Mouse (Mus musculus) thymus, adult 2 months (tissue): ENCODE results near the gene Csk. TPM values are rescaled to one million over a fixed set of nuclear protein-coding genes. Genes with fewer than 3 reads are reported as not detected.

Experiments used
- DNase-seq: peaks from one replicate; pipeline ENCODE4 v3.0.0; 2021
- H3K27ac ChIP-seq: fragments of 200-500 bp; 2 replicates; pipeline ENCODE4 v1.5.1; 2012; ENCODE audit warnings: low read length, control low read depth; ENCODE audit not compliant: control insufficient read depth, insufficient read depth
- H3K27me3 ChIP-seq: fragments of 200-500 bp; 2 replicates; pipeline ENCODE4 v1.6.1; 2012; ENCODE audit warnings: mild to moderate bottlenecking, low read length, moderate library complexity, mixed read lengths; ENCODE audit not compliant: control insufficient read depth, insufficient read depth
- H3K36me3 ChIP-seq: fragments of 200-500 bp; 2 replicates; pipeline ENCODE4 v1.6.1; 2012; ENCODE audit warnings: mild to moderate bottlenecking, low read length, moderate library complexity; ENCODE audit not compliant: control insufficient read depth, insufficient read depth
- H3K4me1 ChIP-seq: fragments of 200-500 bp; replicated peaks from 2 replicates; pipeline ENCODE4 v1.6.1; 2012; ENCODE audit warnings: low read length; ENCODE audit not compliant: control insufficient read depth, insufficient read depth
- H3K4me3 ChIP-seq: fragments of 200-500 bp; 2 replicates; pipeline ENCODE4 v1.5.1; 2012; ENCODE audit warnings: mild to moderate bottlenecking, low read length, control low read depth, moderate library complexity; ENCODE audit not compliant: control insufficient read depth, insufficient read depth
- CTCF ChIP-seq: fragments of 200-500 bp; IDR thresholded peaks from 2 replicates; pipeline ENCODE4 v1.5.1; 2012; ENCODE audit warnings: mild to moderate bottlenecking, control low read depth, low read length, moderate library complexity, borderline replicate concordance; ENCODE audit not compliant: control insufficient read depth, poor library complexity, insufficient read depth; ENCODE audit errors: extremely low read depth
- POLR2A ChIP-seq: fragments of 200-500 bp; IDR thresholded peaks from 2 replicates; pipeline ENCODE4 v1.6.1; 2012; ENCODE audit warnings: mild to moderate bottlenecking, low read length, control low read depth, moderate library complexity; ENCODE audit not compliant: control insufficient read depth, poor library complexity, insufficient read depth; ENCODE audit errors: extremely low read depth
- WGBS: fragments of 180-500 bp; shearing (Covaris S2); methylation state at CpG from one replicate; pipeline ENCODE4 v1.1.7; 2018; 5-methylcytosine and 5-hydroxymethylcytosine counted together
- polyA plus RNA-seq: library from polyadenylated mRNA; depleted of rRNA; stranded (reverse); fragments of >200 nt; gene quantifications from 2 replicates; pipeline ENCODE4 v1.2.3, GENCODE M21; 2012; rRNA removed

Csk gene
- polyA plus RNA-seq = 245 and 301 TPM in 2 replicates

GRCm38 (mm10) chr9:57653283-57653682 is at the start of gene Csk:
Gene Csk (minus strand): TSS chr9:57653631.
- DNase-seq = no peak
- Histone ChIP-seq H3K4me1 (peaks cover 56% of the 10 kb centered on the region), H3K36me3 (no peaks in the 10 kb centered on the region), H3K4me3 (no peak within 1 kb of the TSS), H3K27ac (peak within 1 kb of the TSS; percentile 83), H3K27me3 (no peaks in the 10 kb centered on the region)
- WGBS = 80% methylated on average over 5 of the region's 5 CpGs
- no peak for TF ChIP-seq CTCF
- TF ChIP-seq POLR2A = no peak

GRCm38 (mm10) chr9:57698466-57699150 is 45.2 kb upstream of the Csk start:
- Histone ChIP-seq H3K36me3 (no peaks in the 10 kb centered on the region), H3K4me1 (peaks cover 4% of the 10 kb centered on the region; the same call in 1 of the 2 replicates), H3K27me3 (peaks cover 16% of the 10 kb centered on the region), H3K27ac (no peak overlapping the region), H3K4me3 (no peak overlapping the region)
- DNase-seq = no peak
- no peak for TF ChIP-seq POLR2A
- TF ChIP-seq CTCF = no peak
- 61% methylated on average over 1 of the region's 1 CpGs for WGBS

GRCm38 (mm10) chr9:57697380-57697779 is 43.9 kb upstream of the Csk start:
- TF ChIP-seq CTCF (no peak), POLR2A (no peak)
- WGBS = 44% methylated on average over 4 of the region's 4 CpGs
- H3K4me1 ChIP-seq = peaks cover 4% of the 10 kb centered on the region; the same call in 1 of the 2 replicates
- H3K27me3 ChIP-seq = peaks cover 16% of the 10 kb centered on the region
- no peaks in the 10 kb centered on the region for H3K36me3 ChIP-seq
- H3K27ac ChIP-seq = no peak overlapping the region
- H3K4me3 ChIP-seq = no peak overlapping the region
- no peak for DNase-seq

GRCm38 (mm10) chr9:57696380-57697285 is 43.2 kb upstream of the Csk start:
- Histone ChIP-seq H3K27ac (no peak overlapping the region), H3K4me3 (no peak overlapping the region), H3K27me3 (peaks cover 16% of the 10 kb centered on the region), H3K4me1 (peaks cover 4% of the 10 kb centered on the region; the same call in 1 of the 2 replicates), H3K36me3 (no peaks in the 10 kb centered on the region)
- no peak for TF ChIP-seq POLR2A
- TF ChIP-seq CTCF = 0 out of 2 replicates have a peak, but pooled peaks have one; percentile 21
- DNase-seq = no peak
- 9% methylated on average over 42 of the region's 42 CpGs for WGBS

GRCm38 (mm10) chr9:57694108-57694507 is 40.7 kb upstream of the Csk start:
- WGBS = 100% methylated on average over 2 of the region's 2 CpGs
- peaks cover 16% of the 10 kb centered on the region for H3K27me3 ChIP-seq
- TF ChIP-seq POLR2A (no peak), CTCF (no peak)

GRCm38 (mm10) chr9:57688606-57689005 is 35.2 kb upstream of the Csk start:
- no peaks in the 10 kb centered on the region for H3K27me3 ChIP-seq
- no peaks in the 10 kb centered on the region for H3K36me3 ChIP-seq
- 87% methylated on average over 2 of the region's 2 CpGs for WGBS
- no peak overlapping the region for H3K4me3 ChIP-seq
- peaks cover 9% of the 10 kb centered on the region for H3K4me1 ChIP-seq
- DNase-seq = no peak
- H3K27ac ChIP-seq = no peak overlapping the region
- TF ChIP-seq CTCF (no peak), POLR2A (no peak)

More at GRCm38 (mm10) chr9:57694108-57694507, 40.7 kb upstream of the Csk start:
- DNase-seq = no peak
- peaks cover 4% of the 10 kb centered on the region; the same call in 1 of the 2 replicates for H3K4me1 ChIP-seq
- no peak overlapping the region for H3K4me3 ChIP-seq
- H3K36me3 ChIP-seq = no peaks in the 10 kb centered on the region
- no peak overlapping the region for H3K27ac ChIP-seq
